Mouse (Mus musculus) myocyte (in vitro differentiated cells): Measurements from ENCODE around the gene Gm973. TPM values are rescaled to one million over a fixed set of nuclear protein-coding genes. Genes with fewer than 3 reads are reported as not detected.

Experiments used
- H3K27me3 ChIP-seq: one replicate; pipeline ENCODE4 v1.6.1; 2011; ENCODE audit not compliant: control insufficient read depth, insufficient read depth, insufficient read length
- H3K36me3 ChIP-seq: one replicate; pipeline ENCODE4 v1.6.1; 2011; ENCODE audit not compliant: control insufficient read depth, insufficient read depth
- H3K4me2 ChIP-seq: one replicate; pipeline ENCODE4 v1.6.1; 2011; ENCODE audit warnings: low read depth, control low read depth
- H3K4me3 ChIP-seq: one replicate; pipeline ENCODE4 v1.5.1; 2011; ENCODE audit warnings: mild to moderate bottlenecking, control low read depth, moderate library complexity
- H3K79me2 ChIP-seq: one replicate; pipeline ENCODE4 v1.6.1; 2011; ENCODE audit not compliant: control insufficient read depth, insufficient read depth
- H3ac ChIP-seq: one replicate; pipeline ENCODE4 v1.6.1; 2011; ENCODE audit not compliant: control insufficient read depth, insufficient read length
- CEBPB ChIP-seq: IDR thresholded peaks from 2 replicates; pipeline ENCODE4 v1.6.1; 2011; ENCODE audit warnings: mild to moderate bottlenecking, moderate library complexity; ENCODE audit not compliant: poor library complexity, insufficient read depth, severe bottlenecking
- E2F4 ChIP-seq: IDR thresholded peaks from one replicate; pipeline ENCODE4 v1.6.1; 2011; ENCODE audit warnings: mild to moderate bottlenecking, control low read depth, moderate library complexity; ENCODE audit not compliant: insufficient read depth
- MAX ChIP-seq: IDR thresholded peaks from one replicate; pipeline ENCODE4 v1.6.1; 2011; ENCODE audit warnings: low read depth, mild to moderate bottlenecking, control low read depth
- MYOD1 ChIP-seq, 3 experiments: IDR thresholded peaks; one replicate each; pipeline ENCODE4 v1.6.1; 2011; ENCODE audit warnings: control low read depth in 2 of 3, low read depth in 2 of 3, mild to moderate bottlenecking in 2 of 3, moderate library complexity in 1 of 3; ENCODE audit not compliant: insufficient read length in 2 of 3, control insufficient read depth in 1 of 3
- MYOG ChIP-seq, 3 experiments: IDR thresholded peaks; one replicate each; pipeline ENCODE4 v1.6.1; 2011; ENCODE audit warnings: control low read depth in 2 of 3, low read depth in 2 of 3, mild to moderate bottlenecking in 2 of 3; ENCODE audit not compliant: insufficient read length in 2 of 3, control insufficient read depth in 1 of 3, insufficient read depth in 1 of 3
- POLR2A ChIP-seq: IDR thresholded peaks from one replicate; pipeline ENCODE4 v1.6.1; 2011; ENCODE audit warnings: low read depth, mild to moderate bottlenecking, control low read depth, moderate library complexity; ENCODE audit not compliant: insufficient read length
- POLR2AphosphoS2 ChIP-seq: IDR thresholded peaks from one replicate; pipeline ENCODE4 v1.6.1; 2011; ENCODE audit warnings: low read depth, control low read depth; ENCODE audit not compliant: insufficient read length
- REST ChIP-seq: IDR thresholded peaks from one replicate; pipeline ENCODE4 v1.6.1; 2011; ENCODE audit warnings: mild to moderate bottlenecking, control low read depth, moderate library complexity; ENCODE audit not compliant: insufficient read depth, insufficient read length
- SRF ChIP-seq: IDR thresholded peaks from one replicate; pipeline ENCODE4 v1.6.1; 2011; ENCODE audit warnings: low read depth; ENCODE audit not compliant: control insufficient read depth, insufficient read length
- TCF12 ChIP-seq: IDR thresholded peaks from one replicate; pipeline ENCODE4 v1.6.1; 2011; ENCODE audit warnings: mild to moderate bottlenecking, control low read depth; ENCODE audit not compliant: poor library complexity, insufficient read depth, severe bottlenecking
- TCF3 ChIP-seq: IDR thresholded peaks from one replicate; pipeline ENCODE4 v1.6.1; 2011; ENCODE audit warnings: low read depth, control low read depth; ENCODE audit not compliant: insufficient read length
- USF1 ChIP-seq: IDR thresholded peaks from one replicate; pipeline ENCODE4 v1.6.1; 2011; ENCODE audit warnings: low read depth, mild to moderate bottlenecking, control low read depth, moderate library complexity
- polyA plus RNA-seq: library from polyadenylated mRNA; unstranded; fragments of >200 nt; fragmentation: generic; extraction: Trizol; gene quantifications from one replicate; pipeline ENCODE4 v1.2.1, GENCODE M21; 2012; ENCODE audit warnings: missing spikeins

Gene Gm973
- polyA plus RNA-seq, 1 experiment, result not detected

- H3K27me3 ChIP-seq, result no peaks in the 10 kb centered on the region
- H3K79me2 ChIP-seq, result peaks cover 46% of the 10 kb centered on the region
- H3K4me2 ChIP-seq, result peak overlapping the region; percentile 97
- H3K4me3 ChIP-seq, result peak overlapping the region; percentile 79
- H3K36me3 ChIP-seq, result no peaks in the 10 kb centered on the region
- TF ChIP-seq MYOG (IDR thresholded peaks at IDR 0.05; ENCODE audit: control insufficient read depth in 1 of 3, insufficient read depth in 1 of 3, insufficient read length in 2 of 3, low read depth in 2 of 3), result no peak
- TF ChIP-seq POLR2A, result peak; percentile 13
- H3ac ChIP-seq, result no peak overlapping the region
These were observed 31.0 kb upstream of the Gm973 start for GRCm38 (mm10) chr1:59484791-59485785.

GRCm38 (mm10) chr1:59485803-59486202, 30.3 kb upstream of the Gm973 start:
- peak overlapping the region; percentile 79 for H3K4me3 ChIP-seq
- TF ChIP-seq E2F4 (no peak), REST (no peak), TCF3 (no peak), POLR2AphosphoS2 (no peak), MAX (no peak), TCF12 (no peak), MYOD1 (IDR thresholded peaks at IDR 0.05; ENCODE audit: control insufficient read depth in 1 of 3, insufficient read length in 2 of 3, low read depth in 2 of 3) (no peak), CEBPB (no peak), MYOG (IDR thresholded peaks at IDR 0.05; ENCODE audit: control insufficient read depth in 1 of 3, insufficient read depth in 1 of 3, insufficient read length in 2 of 3, low read depth in 2 of 3) (no peak), SRF (no peak), POLR2A (no peak), USF1 (no peak)

DNA sequence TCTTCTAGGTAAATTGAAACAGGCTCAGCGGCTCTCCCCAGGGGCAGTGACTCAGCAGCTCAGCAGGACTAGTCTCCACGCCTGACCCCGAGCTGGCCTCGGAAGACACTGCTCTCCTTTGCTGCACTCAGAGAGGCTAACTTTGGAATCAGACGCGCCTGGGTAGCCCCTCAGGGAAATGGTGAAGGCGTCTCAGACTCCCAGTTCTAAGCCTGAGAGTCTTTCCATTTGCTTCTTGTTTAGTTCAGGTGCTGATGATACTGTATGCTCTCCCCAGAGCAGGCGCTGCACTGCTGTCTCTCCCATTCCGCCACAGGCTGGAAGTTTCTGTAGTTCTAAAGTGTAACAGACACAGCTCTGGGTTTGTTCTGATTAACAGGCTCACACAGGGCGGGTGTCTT, 28.4 kb upstream of the Gm973 start:
- Histone ChIP-seq H3K27me3 (no peaks in the 10 kb centered on the region), H3K36me3 (peaks cover 5% of the 10 kb centered on the region), H3K4me2 (peak overlapping the region; percentile 97), H3K79me2 (peaks cover 46% of the 10 kb centered on the region), H3K4me3 (peak overlapping the region; percentile 0), H3ac (no peak overlapping the region)
- peak; percentile 11 for TF ChIP-seq POLR2AphosphoS2
- no peak for TF ChIP-seq CEBPB
- TF ChIP-seq MYOD1 (IDR thresholded peaks at IDR 0.05; ENCODE audit: control insufficient read depth in 1 of 3, insufficient read length in 2 of 3, low read depth in 2 of 3), result peak in 1 of 3 experiments; percentile 7
- TF ChIP-seq REST, result no peak

More at GRCm38 (mm10) chr1:59485803-59486202, 30.3 kb upstream of the Gm973 start:
- H3K4me2 ChIP-seq, result peak overlapping the region; percentile 97
- H3K79me2 ChIP-seq, result peaks cover 46% of the 10 kb centered on the region
- no peaks in the 10 kb centered on the region for H3K36me3 ChIP-seq
- no peak overlapping the region for H3ac ChIP-seq
- no peaks in the 10 kb centered on the region for H3K27me3 ChIP-seq

GRCm38 (mm10) chr1:59488481-59488880, 27.6 kb upstream of the Gm973 start:
- TF ChIP-seq CEBPB, result no peak
- no peak for TF ChIP-seq TCF12
- no peak for TF ChIP-seq TCF3
- no peak for TF ChIP-seq MAX
- TF ChIP-seq POLR2AphosphoS2, result no peak
- no peak for TF ChIP-seq REST
- no peak for TF ChIP-seq USF1
- TF ChIP-seq MYOG (IDR thresholded peaks at IDR 0.05; ENCODE audit: control insufficient read depth in 1 of 3, insufficient read depth in 1 of 3, insufficient read length in 2 of 3, low read depth in 2 of 3), result no peak
- TF ChIP-seq POLR2A, result no peak
- TF ChIP-seq MYOD1 (IDR thresholded peaks at IDR 0.05; ENCODE audit: control insufficient read depth in 1 of 3, insufficient read length in 2 of 3, low read depth in 2 of 3), result no peak
- no peak for TF ChIP-seq E2F4
- TF ChIP-seq SRF, result no peak
- Histone ChIP-seq H3ac (no peak overlapping the region), H3K27me3 (no peaks in the 10 kb centered on the region), H3K36me3 (peaks cover 5% of the 10 kb centered on the region), H3K4me2 (peak overlapping the region; percentile 97), H3K4me3 (no peak overlapping the region), H3K79me2 (peaks cover 39% of the 10 kb centered on the region)

GRCm38 (mm10) chr1:59488991-59489390, 27.1 kb upstream of the Gm973 start:
- H3K4me3 ChIP-seq, result no peak overlapping the region

More at GRCm38 (mm10) chr1:59488991-59489390, 27.1 kb upstream of the Gm973 start:
- Histone ChIP-seq H3K4me2 (peak overlapping the region; percentile 97), H3ac (no peak overlapping the region), H3K79me2 (peaks cover 34% of the 10 kb centered on the region), H3K36me3 (peaks cover 5% of the 10 kb centered on the region), H3K27me3 (no peaks in the 10 kb centered on the region)
- TF ChIP-seq POLR2A (no peak), USF1 (no peak), POLR2AphosphoS2 (no peak), SRF (no peak), MYOD1 (IDR thresholded peaks at IDR 0.05; ENCODE audit: control insufficient read depth in 1 of 3, insufficient read length in 2 of 3, low read depth in 2 of 3) (no peak), REST (no peak), CEBPB (no peak), MAX (no peak), MYOG (IDR thresholded peaks at IDR 0.05; ENCODE audit: control insufficient read depth in 1 of 3, insufficient read depth in 1 of 3, insufficient read length in 2 of 3, low read depth in 2 of 3) (no peak), E2F4 (no peak), TCF12 (no peak), TCF3 (no peak)
